Mouse (Mus musculus) olfactory bulb, adult 2 months (tissue): ENCODE results near the gene Pmf1. TPM values are rescaled to one million over a fixed set of nuclear protein-coding genes. Genes with fewer than 3 reads are reported as not detected.
A peak's percentile ranks its signal among the peaks of the same experiment; 100 is the strongest.

Experiments used
- H3K27ac ChIP-seq: fragments of 200-500 bp; 2 replicates; pipeline ENCODE4 v1.5.1; 2012; ENCODE audit warnings: low read depth, low read length; ENCODE audit not compliant: insufficient read depth
- H3K4me1 ChIP-seq: fragments of 200-500 bp; 2 replicates; pipeline ENCODE4 v1.6.1; 2012; ENCODE audit warnings: low read length; ENCODE audit not compliant: control insufficient read depth, insufficient read depth
- H3K4me3 ChIP-seq: fragments of 200-500 bp; 2 replicates; pipeline ENCODE4 v1.5.1; 2012; ENCODE audit warnings: mild to moderate bottlenecking, low read depth, low read length, moderate library complexity; ENCODE audit not compliant: insufficient read depth
- CTCF ChIP-seq: fragments of 200-500 bp; IDR thresholded peaks from 2 replicates; pipeline ENCODE4 v1.5.1; 2012; ENCODE audit warnings: low read depth, mild to moderate bottlenecking, low read length, moderate library complexity; ENCODE audit not compliant: insufficient read depth
- POLR2A ChIP-seq: fragments of 200-500 bp; IDR thresholded peaks from 2 replicates; pipeline ENCODE4 v1.6.1; 2012; ENCODE audit warnings: mild to moderate bottlenecking, low read depth, low read length, moderate library complexity; ENCODE audit not compliant: insufficient read depth
- WGBS: fragments of 180-500 bp; shearing (Covaris S2); methylation state at CpG from one replicate; pipeline ENCODE4 v1.1.7; 2018; 5-methylcytosine and 5-hydroxymethylcytosine counted together
- polyA plus RNA-seq: library from polyadenylated mRNA; stranded (reverse); fragments of >200 nt; gene quantifications from 2 replicates; pipeline ENCODE4 v1.2.4, GENCODE M21; 2012; ENCODE audit warnings: low replicate concordance; ENCODE audit not compliant: missing spikeins, insufficient read depth, insufficient read length

Pmf1 gene
- polyA plus RNA-seq, 1 experiment, result not detected

- Histone ChIP-seq H3K27ac (no peak overlapping the region), H3K4me3 (no peak overlapping the region), H3K4me1 (peaks cover 20% of the 10 kb centered on the region)
- TF ChIP-seq CTCF, result no peak
- no peak for TF ChIP-seq POLR2A
- WGBS, result 10% methylated on average over 2 of the region's 2 CpGs
These were observed 15.2 kb upstream of the Pmf1 start for GRCm38 (mm10) chr3:88425330-88425689.

- peaks cover 22% of the 10 kb centered on the region for H3K4me1 ChIP-seq
- peak within 1 kb of the TSS; percentile 59 for H3K4me3 ChIP-seq
- TF ChIP-seq POLR2A (peak; percentile 68), CTCF (no peak)
- WGBS, result under 1% methylated on average over 35 of the region's 35 CpGs
- H3K27ac ChIP-seq, result peak within 1 kb of the TSS; percentile 58; the same call in 1 of the 2 replicates
These were observed 14.6 kb upstream of the Pmf1 start, which contains the start of gene Slc25a44 for GRCm38 (mm10) chr3:88424605-88425329. Gene Slc25a44, minus strand, starts transcription at chr3:88425139.

DNA sequence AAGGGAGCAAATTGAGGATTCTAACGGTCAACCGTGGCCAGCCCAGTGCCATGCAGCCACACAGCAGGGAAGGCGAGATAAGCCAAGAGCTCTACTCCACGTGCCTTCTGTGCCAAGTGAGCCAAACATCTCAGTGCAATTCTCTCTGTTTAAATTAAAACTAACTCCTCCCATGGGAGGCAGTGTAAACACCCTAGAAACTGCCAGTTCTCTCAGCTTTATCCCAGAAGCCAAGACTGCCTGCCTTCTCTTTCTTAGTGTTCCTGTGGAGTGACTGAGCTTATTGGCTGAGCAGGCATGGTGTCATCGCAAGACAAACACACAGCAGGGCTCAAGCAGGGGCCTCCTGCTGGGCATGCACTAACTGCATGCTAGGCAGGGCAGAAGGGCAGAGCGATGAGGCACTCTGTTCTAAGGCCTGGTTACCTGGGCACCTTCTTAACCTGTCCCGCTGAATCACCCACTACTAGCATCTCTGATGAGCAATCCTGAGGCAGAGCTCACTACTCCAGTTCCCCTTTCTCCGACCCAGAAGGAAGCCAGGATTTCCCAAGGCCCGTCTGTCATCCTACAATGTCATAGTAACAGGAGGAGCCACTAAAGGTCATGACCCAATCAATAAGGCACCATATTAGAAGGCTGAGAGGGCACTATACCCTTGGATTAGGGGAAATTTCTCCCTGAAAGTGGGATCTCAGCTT lies 12.0 kb upstream of the Pmf1 start:
- H3K4me1 ChIP-seq, result peaks cover 32% of the 10 kb centered on the region
- 20% methylated on average over 9 of the region's 9 CpGs for WGBS
- TF ChIP-seq CTCF (no peak), POLR2A (no peak)
- no peak overlapping the region for H3K4me3 ChIP-seq
- peak overlapping the region; percentile 19; the same call in 1 of the 2 replicates for H3K27ac ChIP-seq

DNA sequence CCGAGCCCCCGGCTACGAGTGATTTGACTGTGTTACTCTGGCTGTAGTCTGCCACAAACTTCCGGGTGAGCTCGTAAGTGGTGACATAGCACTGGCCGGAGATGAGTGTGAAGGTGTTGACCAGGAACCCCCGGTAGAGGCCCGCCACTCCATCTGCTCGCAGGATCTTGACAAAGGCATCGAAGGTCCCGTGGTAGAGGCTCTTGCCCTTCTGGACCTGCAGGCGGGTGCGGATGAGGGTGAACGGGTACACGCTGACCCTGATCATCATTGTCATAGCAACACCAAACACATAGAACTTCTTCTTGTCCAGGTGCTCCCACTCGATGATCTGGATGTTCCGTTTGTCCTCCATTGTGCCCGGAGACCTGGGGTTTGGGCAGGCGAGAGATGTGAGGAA lies 10.6 kb upstream of the Pmf1 start:
- Histone ChIP-seq H3K4me1 (peaks cover 35% of the 10 kb centered on the region), H3K27ac (no peak overlapping the region), H3K4me3 (no peak overlapping the region)
- 94% methylated on average over 19 of the region's 19 CpGs for WGBS
- TF ChIP-seq CTCF (no peak), POLR2A (no peak)

GRCm38 (mm10) chr3:88418016-88418415 lies 7.9 kb upstream of the Pmf1 start:
- Histone ChIP-seq H3K4me3 (no peak overlapping the region), H3K4me1 (peaks cover 37% of the 10 kb centered on the region), H3K27ac (no peak overlapping the region)
- WGBS, result 83% methylated on average over 6 of the region's 6 CpGs
- TF ChIP-seq CTCF (no peak), POLR2A (no peak)

- Histone ChIP-seq H3K4me1 (peaks cover 21% of the 10 kb centered on the region), H3K4me3 (no peak overlapping the region), H3K27ac (no peak overlapping the region)
- TF ChIP-seq CTCF (no peak), POLR2A (no peak)
- WGBS, result 86% methylated on average over 4 of the region's 4 CpGs
These were observed 5.5 kb upstream of the Pmf1 start for GRCm38 (mm10) chr3:88415668-88416067.

- TF ChIP-seq CTCF, result no peak
- no peak for TF ChIP-seq POLR2A
- H3K27ac ChIP-seq, result no peak overlapping the region
- H3K4me3 ChIP-seq, result no peak overlapping the region
- H3K4me1 ChIP-seq, result peaks cover 15% of the 10 kb centered on the region
- WGBS, result 87% methylated on average over 11 of the region's 11 CpGs
These were observed 2.5 kb upstream of the Pmf1 start for GRCm38 (mm10) chr3:88412636-88413035.

DNA sequence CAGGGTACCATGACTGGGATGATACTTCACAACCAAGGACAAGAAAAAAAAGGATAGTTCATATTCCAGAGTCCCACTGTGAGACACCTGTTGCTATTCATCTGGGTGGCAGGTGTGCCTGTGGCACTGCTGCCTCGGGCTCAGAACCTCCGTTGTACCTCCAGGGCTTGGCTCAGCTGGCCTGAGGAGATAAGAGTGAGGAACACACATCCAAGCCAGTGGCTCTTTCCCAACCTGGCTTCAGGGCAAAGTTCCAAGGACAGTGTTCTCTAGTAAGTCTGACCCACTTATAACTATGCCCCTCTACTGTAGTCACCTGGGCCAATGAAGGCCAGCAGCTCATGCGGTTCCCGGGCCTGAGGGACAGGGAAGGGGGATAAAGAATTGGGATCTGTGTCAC lies 1.6 kb upstream of the Pmf1 start:
- 90% methylated on average over 4 of the region's 4 CpGs for WGBS
- no peak overlapping the region for H3K4me3 ChIP-seq
- H3K27ac ChIP-seq, result no peak overlapping the region
- H3K4me1 ChIP-seq, result peaks cover 12% of the 10 kb centered on the region
- TF ChIP-seq POLR2A (no peak), CTCF (no peak)

DNA sequence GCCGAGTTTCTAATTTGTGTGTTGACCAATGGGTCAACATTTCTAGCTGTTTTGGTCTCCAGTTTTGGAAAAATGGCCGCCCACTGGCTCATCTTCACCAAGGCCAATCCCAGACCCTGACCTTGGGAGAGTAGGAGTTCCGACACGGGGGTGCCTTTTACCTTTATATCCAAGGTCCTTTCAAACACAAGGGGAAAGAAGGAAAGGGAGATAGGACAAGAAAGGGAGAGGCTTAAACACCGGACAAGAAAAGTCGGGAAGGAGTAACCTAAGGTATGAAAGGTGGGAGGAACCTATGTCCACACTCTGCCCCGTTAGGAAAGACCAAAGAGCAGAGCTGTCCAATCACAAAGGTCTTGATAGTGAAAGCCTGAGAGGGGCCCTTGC lies 507 bp upstream of the Pmf1 start:
- TF ChIP-seq POLR2A, result no peak
- no peak for TF ChIP-seq CTCF
- WGBS, result 24% methylated on average over 7 of the region's 7 CpGs
- Histone ChIP-seq H3K27ac (peak overlapping the region; percentile 34), H3K4me1 (peaks cover 7% of the 10 kb centered on the region), H3K4me3 (no peak overlapping the region)
